Comparison of ENCODE assay signal across 7 mouse cellular contexts in the genomic region with DNA sequence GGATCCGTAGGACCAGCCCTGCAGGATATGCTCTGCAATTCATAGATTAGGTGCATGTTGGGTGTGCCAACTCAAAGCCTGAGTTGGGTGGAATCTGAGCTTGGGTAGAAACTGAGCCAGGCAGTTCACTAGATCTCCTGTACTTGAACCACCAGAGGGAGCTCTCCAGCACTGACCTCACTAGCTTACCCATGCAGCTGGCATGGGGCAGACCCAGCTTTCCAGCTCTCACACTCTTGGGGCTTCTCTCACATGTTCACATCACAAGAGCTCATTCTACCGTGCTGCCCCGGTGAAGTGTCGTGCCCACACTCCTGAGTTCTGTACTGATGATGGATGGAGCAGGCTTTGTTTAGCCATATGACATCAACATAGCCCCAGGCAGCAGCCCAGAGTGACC.
A peak's percentile ranks its signal among the peaks of the same experiment; 100 is the strongest.
DNase-seq lines count a peak whose midpoint lies in the region; ATAC-seq and TF ChIP-seq lines count a peak whose summit lies in the region.

No protein-coding gene starts in this region.

- no peak overlapping the region for H3K4me3 ChIP-seq in liver, adult 2 months (ENCODE audit: insufficient read depth, low read depth, low read length)
- no peak overlapping the region for H3K4me3 ChIP-seq in midbrain, postnatal 0 days (ENCODE audit: low read depth, low read length)

- H3K36me3 ChIP-seq in liver, adult 2 months (ENCODE audit: control insufficient read depth, insufficient read depth, low read length): no peaks in the 10 kb centered on the region
- no peaks in the 10 kb centered on the region for H3K36me3 ChIP-seq in midbrain, postnatal 0 days (ENCODE audit: insufficient read depth, low read length)

- H3K79me2 ChIP-seq in liver, adult 2 months (ENCODE audit: control insufficient read depth, insufficient read depth, low read length): no peaks in the 10 kb centered on the region

- no peaks in the 10 kb centered on the region for H3K27me3 ChIP-seq in liver, adult 2 months (ENCODE audit: control insufficient read depth, insufficient read depth, low read length)
- no peaks in the 10 kb centered on the region for H3K27me3 ChIP-seq in midbrain, postnatal 0 days (ENCODE audit: insufficient read depth, low read length)

- TF ChIP-seq POLR2A in liver, adult 2 months (IDR thresholded peaks at IDR 0.05; ENCODE audit: extremely low read depth, insufficient read depth, low read length): no peak

- peak; percentile 6 for DNase-seq in liver, adult 2 months (ENCODE audit: extremely low read depth, low read depth, low spot score)
- DNase-seq in liver: no peak
- DNase-seq in ZHBTc4 (ENCODE audit: low read depth, low spot score): peak; percentile 57
- peak; percentile 62 to 64 for DNase-seq in cerebellum, postnatal 14 days
- peak; percentile 21 for DNase-seq in kidney, adult 9 months
- peak; percentile 30 for DNase-seq in midbrain, postnatal 0 days (ENCODE audit: low spot score)
- DNase-seq in spleen, postnatal 36 days (ENCODE audit: low spot score in 2 of 2): no peak

- H3K9ac ChIP-seq in liver, adult 2 months (ENCODE audit: low read depth, low read length): no peak overlapping the region
- no peak overlapping the region for H3K9ac ChIP-seq in midbrain, postnatal 0 days (replicated peaks; ENCODE audit: low read length, poor library complexity, severe bottlenecking)

- no peaks in the 10 kb centered on the region for H3K9me3 ChIP-seq in midbrain, postnatal 0 days (ENCODE audit: low read length)

- peak; percentile 23; the same call in 1 of the 2 replicates for ATAC-seq in midbrain, postnatal 0 days (ENCODE audit: low FRiP score)

- H3K27ac ChIP-seq in liver, adult 2 months (replicated peaks; ENCODE audit: insufficient read depth, low read depth, low read length): no peak overlapping the region
- H3K27ac ChIP-seq in midbrain, postnatal 0 days (ENCODE audit: low read depth, low read length): no peak overlapping the region

- H3K4me2 ChIP-seq in midbrain, postnatal 0 days (ENCODE audit: low read depth, low read length, poor library complexity, severe bottlenecking): no peak overlapping the region

- no peaks in the 10 kb centered on the region for H3K4me1 ChIP-seq in liver, adult 2 months (ENCODE audit: control insufficient read depth, insufficient read depth, low read length)
- no peaks in the 10 kb centered on the region for H3K4me1 ChIP-seq in midbrain, postnatal 0 days (ENCODE audit: insufficient read depth, low read length)

- 67% methylated on average over 4 of the region's 4 CpGs for WGBS in liver, adult 2 months
- 81% methylated on average over 4 of the region's 4 CpGs for WGBS in midbrain, postnatal 0 days

- peak; percentile 15; the same call in 1 of the 2 replicates for TF ChIP-seq CTCF in liver, adult 2 months (IDR thresholded peaks at IDR 0.05; ENCODE audit: low read depth, low read length)
- peak; percentile 52 for TF ChIP-seq CTCF in midbrain, postnatal 0 days (IDR thresholded peaks at IDR 0.05)

Comparison
In these comparisons a context has a peak if more than half of its experiments do, and no peak if none do; other contexts are left out.
1. DNase-seq: peak in liver, adult 2 months (single experiment), ZHBTc4 (single experiment), cerebellum, postnatal 14 days (2 of 2), kidney, adult 9 months (single experiment) and midbrain, postnatal 0 days (single experiment); none in liver (single experiment) and spleen, postnatal 36 days (0 of 2).